Mouse (Mus musculus): ENCODE results near the gene Pax6. TPM values are rescaled to one million over a fixed set of nuclear protein-coding genes. Genes with fewer than 3 reads are reported as not detected.

Pax6 gene
- polyA plus RNA-seq, 1 experiment from 2014 or later = 0.46 TPM

DNA sequence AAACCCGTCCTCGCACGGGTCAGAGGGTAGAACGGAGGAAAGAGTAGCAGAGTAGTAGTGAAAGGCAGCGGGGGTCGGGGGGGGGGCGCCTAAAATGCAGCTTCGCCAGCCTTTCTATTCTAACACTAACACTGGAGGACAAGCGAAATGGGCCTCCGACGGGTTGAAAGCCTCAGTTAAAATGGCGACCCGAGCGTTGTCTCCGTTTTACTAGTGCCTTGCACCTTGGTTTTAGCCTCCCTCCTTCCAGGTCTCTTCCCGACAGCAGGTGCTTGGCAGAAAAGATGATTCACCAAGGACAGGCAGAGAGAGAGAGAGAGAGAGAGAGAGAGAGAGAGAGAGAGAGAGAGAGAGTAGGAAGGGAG lies 3.9 kb downstream of the Pax6 start:
- 2% methylated on average over 15 of the region's 16 CpGs for WGBS
- peak overlapping the region; percentile 25; the same call in 1 of the 2 replicates for H3K4me2 ChIP-seq

DNA sequence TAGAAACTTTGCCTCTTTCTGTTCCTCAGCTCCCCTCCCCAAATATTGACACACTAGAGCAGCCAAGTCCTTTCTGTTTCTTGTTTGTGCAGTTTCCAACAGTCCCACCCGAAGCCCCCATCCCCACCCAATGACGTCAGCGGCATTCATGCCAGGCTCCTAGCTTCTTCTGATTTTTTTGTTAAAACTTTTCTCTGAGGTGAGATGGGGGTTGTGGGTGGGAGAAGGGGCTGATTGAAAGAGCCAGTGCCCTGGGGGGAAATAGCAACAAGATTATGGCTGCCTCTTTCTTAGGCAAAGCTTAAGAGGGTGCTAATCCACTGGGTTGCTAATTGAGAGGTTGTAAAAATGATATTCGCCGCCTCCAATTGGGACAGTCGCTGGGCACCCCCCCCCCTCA lies 4.4 kb downstream of the Pax6 start:
- no peak for ATAC-seq (ENCODE audit: insufficient number of reproducible peaks, low FRiP score)
- Histone ChIP-seq H3K36me3 (no peaks in the 10 kb centered on the region), H3K4me3 (no peak overlapping the region), H3K27me3 (replicated peaks) (peaks cover 93% of the 10 kb centered on the region), H3K9me3 (replicated peaks) (no peaks in the 10 kb centered on the region), H3K27ac (ENCODE audit: poor library complexity, severe bottlenecking) (no peak overlapping the region), H3K4me1 (replicated peaks) (peaks cover 41% of the 10 kb centered on the region), H3K4me2 (no peak overlapping the region), H3K9ac (no peak overlapping the region)
- 3% methylated on average over 6 of the region's 6 CpGs for WGBS

More for the DNA sequence above, 3.9 kb downstream of the Pax6 start:
- Histone ChIP-seq H3K4me1 (replicated peaks) (peaks cover 41% of the 10 kb centered on the region), H3K27ac (ENCODE audit: poor library complexity, severe bottlenecking) (no peak overlapping the region), H3K27me3 (replicated peaks) (peaks cover 93% of the 10 kb centered on the region), H3K9me3 (replicated peaks) (no peaks in the 10 kb centered on the region), H3K4me3 (peak overlapping the region; percentile 7; the same call in 1 of the 2 replicates), H3K9ac (no peak overlapping the region), H3K36me3 (no peaks in the 10 kb centered on the region)
- ATAC-seq (ENCODE audit: insufficient number of reproducible peaks, low FRiP score) = no peak

DNA sequence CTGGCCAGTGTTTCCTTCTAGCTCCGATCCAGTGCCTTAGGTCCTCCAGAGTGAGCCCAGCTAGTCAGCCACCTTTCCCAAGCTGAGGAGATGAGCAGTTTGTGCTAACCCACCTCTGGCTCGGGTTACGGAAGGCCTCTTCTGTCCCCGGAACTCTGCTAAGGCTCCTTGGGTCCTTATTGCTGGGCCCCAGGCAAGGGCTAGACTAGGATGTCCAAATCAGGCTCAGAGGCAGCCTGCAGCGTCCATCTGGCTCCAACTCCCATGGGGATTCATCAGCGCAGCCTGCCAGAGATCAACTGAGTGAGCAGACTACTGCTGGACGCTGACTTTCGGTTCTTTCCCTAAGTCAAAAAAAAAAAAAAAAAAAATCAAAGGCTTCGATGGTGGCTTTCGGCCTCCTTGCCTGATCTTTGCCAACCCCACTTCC lies 4.9 kb downstream of the Pax6 start:
- Histone ChIP-seq H3K4me3 (peak overlapping the region; percentile 17), H3K36me3 (no peaks in the 10 kb centered on the region), H3K27me3 (replicated peaks) (peaks cover 89% of the 10 kb centered on the region), H3K9me3 (replicated peaks) (no peaks in the 10 kb centered on the region), H3K27ac (ENCODE audit: poor library complexity, severe bottlenecking) (no peak overlapping the region), H3K9ac (no peak overlapping the region), H3K4me1 (replicated peaks) (peaks cover 37% of the 10 kb centered on the region), H3K4me2 (peak overlapping the region; percentile 83)
- WGBS = 4% methylated on average over 10 of the region's 10 CpGs
- ATAC-seq (ENCODE audit: insufficient number of reproducible peaks, low FRiP score) = no peak

DNA sequence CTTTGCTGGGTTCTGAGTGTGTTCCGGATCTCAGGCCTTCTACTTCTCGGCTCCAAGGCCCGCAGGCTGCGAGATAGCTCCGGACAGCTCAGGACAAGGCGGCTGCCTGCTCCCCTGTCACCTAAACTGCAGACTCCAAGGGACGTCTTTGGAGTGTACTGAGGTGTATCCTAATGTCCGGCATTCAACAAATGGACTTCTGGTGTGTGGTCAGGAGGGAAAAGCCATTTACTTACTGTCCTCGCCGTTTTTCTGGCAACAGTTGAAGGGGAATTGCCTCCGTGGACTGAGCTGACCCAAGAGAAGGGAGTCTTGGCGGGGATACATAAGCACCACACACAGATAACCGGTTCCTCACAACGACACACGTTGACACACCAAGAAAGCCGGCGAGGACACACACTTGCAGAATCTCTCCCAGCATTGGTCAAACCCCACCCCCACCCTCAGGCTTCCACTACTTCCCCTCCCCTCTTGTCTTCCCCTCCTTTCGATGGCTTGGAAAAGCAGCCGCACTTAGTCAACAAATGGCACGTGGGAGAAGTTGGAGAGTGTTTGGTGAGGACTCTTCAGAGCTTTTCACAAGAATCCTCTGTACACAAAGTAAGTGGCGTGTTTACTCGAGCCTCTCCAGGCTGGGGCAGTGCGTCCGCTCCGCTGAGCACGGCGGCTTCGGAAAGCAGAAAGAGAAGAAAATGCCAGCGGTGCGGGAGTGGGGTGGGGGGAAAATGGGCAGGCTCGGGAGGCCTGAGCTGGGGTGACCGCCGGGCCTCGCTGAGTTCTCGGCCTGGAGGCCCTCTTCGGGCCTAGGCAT lies 5.6 kb downstream of the Pax6 start:
- Histone ChIP-seq H3K9me3 (replicated peaks) (no peaks in the 10 kb centered on the region), H3K27me3 (replicated peaks) (peaks cover 89% of the 10 kb centered on the region), H3K27ac (ENCODE audit: poor library complexity, severe bottlenecking) (no peak overlapping the region), H3K36me3 (no peaks in the 10 kb centered on the region), H3K4me1 (replicated peaks) (peaks cover 32% of the 10 kb centered on the region), H3K4me3 (peak overlapping the region; percentile 49), H3K4me2 (peak overlapping the region; percentile 83), H3K9ac (no peak overlapping the region)
- 0 out of 2 replicates have a peak, but pooled peaks have one; percentile 26 for ATAC-seq (ENCODE audit: insufficient number of reproducible peaks, low FRiP score)
- under 1% methylated on average over 36 of the region's 36 CpGs for WGBS

DNA sequence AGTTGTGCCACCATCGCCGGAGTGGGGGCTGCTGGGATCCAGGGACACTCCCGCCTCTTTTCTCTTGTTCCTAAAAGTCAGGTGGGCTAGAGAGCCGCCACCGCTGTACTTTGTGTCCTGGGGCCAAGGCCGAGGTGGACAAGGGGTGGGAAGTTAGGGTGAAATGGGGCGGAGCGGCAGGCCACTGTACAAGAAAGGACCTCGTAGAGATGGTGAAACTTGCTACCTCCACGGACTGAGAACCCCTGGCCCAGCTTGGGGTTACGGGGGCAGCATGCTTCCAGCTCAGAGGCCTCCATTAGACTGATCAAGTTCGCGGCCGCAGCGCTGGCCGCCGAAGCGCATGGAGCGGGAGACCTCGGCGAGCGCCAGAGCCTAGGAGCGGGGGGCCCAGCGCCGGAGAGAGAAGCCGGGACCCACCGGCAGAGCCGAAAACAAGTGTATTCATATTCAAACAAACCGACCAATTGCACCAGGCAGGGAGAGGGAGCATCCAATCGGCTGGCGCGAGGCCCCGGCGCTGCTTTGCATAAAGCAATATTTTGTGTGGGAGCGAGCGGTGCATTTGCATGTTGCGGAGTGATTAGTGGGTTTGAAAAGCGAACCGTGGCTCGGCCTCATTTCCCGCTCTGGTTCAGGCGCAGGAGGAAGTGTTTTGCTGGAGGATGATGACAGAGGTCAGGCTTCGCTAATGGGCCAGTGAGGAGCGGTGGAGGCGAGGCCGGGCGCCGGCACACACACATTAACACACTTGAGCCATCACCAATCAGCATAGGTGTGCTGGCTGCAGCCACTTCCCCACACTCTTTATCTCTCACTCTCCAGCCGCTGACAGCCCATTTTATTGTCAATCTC lies 6.4 kb downstream of the Pax6 start:
- Histone ChIP-seq H3K4me3 (peak overlapping the region; percentile 49), H3K4me1 (replicated peaks) (peaks cover 32% of the 10 kb centered on the region), H3K9ac (no peak overlapping the region), H3K27ac (ENCODE audit: poor library complexity, severe bottlenecking) (no peak overlapping the region), H3K4me2 (peak overlapping the region; percentile 83), H3K27me3 (replicated peaks) (peaks cover 88% of the 10 kb centered on the region), H3K9me3 (replicated peaks) (no peaks in the 10 kb centered on the region), H3K36me3 (no peaks in the 10 kb centered on the region)
- under 1% methylated on average over 49 of the region's 49 CpGs for WGBS
- ATAC-seq (ENCODE audit: insufficient number of reproducible peaks, low FRiP score) = peak; percentile 70

DNA sequence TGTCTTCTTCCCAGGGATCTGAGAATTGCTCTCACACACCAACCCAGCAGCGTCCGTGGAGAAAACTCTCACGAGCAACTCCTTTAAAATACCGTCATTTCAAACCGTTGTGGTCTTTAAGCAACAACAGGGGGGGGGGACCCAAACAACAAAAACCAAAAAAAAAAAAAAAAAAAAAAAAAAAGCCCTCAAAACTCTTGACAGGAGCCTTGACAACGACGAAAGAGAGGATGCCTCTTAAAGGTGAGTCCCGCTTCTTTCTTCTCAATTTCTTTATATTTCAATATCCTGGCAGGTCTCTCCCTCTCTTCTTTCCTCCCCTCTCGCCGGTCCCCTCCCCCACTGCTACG lies 7.0 kb downstream of the Pax6 start:
- no peaks in the 10 kb centered on the region for H3K9me3 ChIP-seq (replicated peaks)
- no peak overlapping the region for H3K27ac ChIP-seq (ENCODE audit: poor library complexity, severe bottlenecking)
- H3K4me3 ChIP-seq = peak overlapping the region; percentile 49
- H3K4me1 ChIP-seq (replicated peaks) = peaks cover 32% of the 10 kb centered on the region
- H3K27me3 ChIP-seq (replicated peaks) = peaks cover 88% of the 10 kb centered on the region
- H3K9ac ChIP-seq = 0 out of 2 replicates have a peak overlapping the region, but pooled peaks have one; percentile 47
- under 1% methylated on average over 11 of the region's 11 CpGs for WGBS
- no peaks in the 10 kb centered on the region for H3K36me3 ChIP-seq
- no peak for ATAC-seq (ENCODE audit: insufficient number of reproducible peaks, low FRiP score)
- H3K4me2 ChIP-seq = peak overlapping the region; percentile 83

DNA sequence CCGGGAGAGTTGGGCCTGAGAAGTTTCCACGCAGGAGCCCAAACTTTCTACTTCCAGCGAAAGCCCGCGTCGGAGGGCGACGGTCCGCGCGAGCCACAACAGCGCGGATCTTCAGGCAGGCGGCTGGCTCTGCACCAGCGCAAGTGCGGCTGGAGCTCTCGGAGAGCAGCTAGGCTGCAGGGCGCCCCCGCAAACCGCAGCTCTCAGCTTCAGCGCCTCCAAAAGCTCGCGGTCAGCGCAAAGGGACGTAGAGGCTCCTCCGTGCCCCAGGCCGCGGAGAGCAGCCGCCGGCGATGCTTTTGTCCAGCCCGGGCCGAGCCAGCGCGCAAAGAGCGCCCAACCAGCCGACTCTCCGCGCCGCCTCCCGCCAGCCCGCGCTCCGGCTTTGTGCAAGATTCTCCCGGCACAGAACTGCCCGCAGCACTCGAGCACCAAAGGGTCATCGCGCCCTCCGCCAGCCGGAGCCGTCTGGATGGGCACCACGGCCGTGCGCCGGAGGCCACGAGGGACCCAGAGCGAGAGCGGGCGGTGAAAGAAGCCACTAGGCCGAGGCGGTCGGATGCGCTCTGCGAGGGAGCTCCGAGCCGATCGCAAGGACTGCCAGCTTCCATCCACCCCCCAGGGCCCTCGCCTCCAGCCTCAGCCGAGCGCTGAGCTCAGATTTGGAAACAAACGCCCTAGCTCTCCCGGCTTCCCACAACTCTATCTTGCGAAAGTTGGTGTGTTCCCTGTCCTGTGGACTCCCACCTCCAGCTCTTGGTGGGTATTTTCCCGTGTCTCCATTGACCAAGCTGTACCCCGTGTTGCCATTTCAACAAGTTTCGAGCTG lies 7.6 kb downstream of the Pax6 start:
- peaks cover 32% of the 10 kb centered on the region for H3K4me1 ChIP-seq (replicated peaks)
- H3K36me3 ChIP-seq = no peaks in the 10 kb centered on the region
- no peak for ATAC-seq (ENCODE audit: insufficient number of reproducible peaks, low FRiP score)
- no peaks in the 10 kb centered on the region for H3K9me3 ChIP-seq (replicated peaks)
- peak overlapping the region; percentile 49 for H3K4me3 ChIP-seq
- H3K27ac ChIP-seq (ENCODE audit: poor library complexity, severe bottlenecking) = no peak overlapping the region
- under 1% methylated on average over 77 of the region's 77 CpGs for WGBS
- peaks cover 88% of the 10 kb centered on the region for H3K27me3 ChIP-seq (replicated peaks)
- peak overlapping the region; percentile 47 for H3K9ac ChIP-seq
- H3K4me2 ChIP-seq = peak overlapping the region; percentile 83

DNA sequence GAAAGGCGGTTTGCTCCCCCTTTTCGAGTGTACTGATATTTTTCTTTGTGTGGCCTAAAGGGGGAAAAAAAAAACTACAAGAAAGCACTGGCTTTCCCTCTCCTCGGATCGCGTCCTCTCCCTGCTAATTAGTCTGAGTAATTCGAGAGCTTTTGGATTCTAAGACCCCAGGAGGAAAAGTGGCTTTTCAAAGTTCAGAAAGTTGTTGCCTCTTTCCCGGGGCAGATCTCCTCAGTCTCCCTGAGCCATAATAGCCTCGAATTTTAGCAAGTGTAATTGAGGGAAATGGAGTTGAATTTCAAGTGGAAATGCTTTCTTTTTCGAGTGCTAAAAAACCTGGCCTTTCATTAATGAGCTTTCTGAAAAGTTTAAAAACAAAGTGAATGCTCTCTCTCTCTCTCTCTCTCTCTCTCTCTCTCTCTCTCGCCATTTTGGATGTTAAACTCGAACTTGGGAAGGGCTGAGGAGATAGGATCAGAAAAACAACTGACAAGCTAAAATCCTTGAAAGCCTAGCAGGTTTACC lies 8.3 kb downstream of the Pax6 start:
- no peak for ATAC-seq (ENCODE audit: insufficient number of reproducible peaks, low FRiP score)
- H3K36me3 ChIP-seq = no peaks in the 10 kb centered on the region
- peak overlapping the region; percentile 83; the same call in 1 of the 2 replicates for H3K4me2 ChIP-seq
- no peak overlapping the region for H3K9ac ChIP-seq
- H3K9me3 ChIP-seq (replicated peaks) = no peaks in the 10 kb centered on the region
- H3K4me1 ChIP-seq (replicated peaks) = peaks cover 32% of the 10 kb centered on the region
- WGBS = under 1% methylated on average over 11 of the region's 11 CpGs
- no peak overlapping the region for H3K27ac ChIP-seq (ENCODE audit: poor library complexity, severe bottlenecking)
- no peak overlapping the region; the same call in 1 of the 2 replicates for H3K4me3 ChIP-seq
- peaks cover 88% of the 10 kb centered on the region for H3K27me3 ChIP-seq (replicated peaks)

DNA sequence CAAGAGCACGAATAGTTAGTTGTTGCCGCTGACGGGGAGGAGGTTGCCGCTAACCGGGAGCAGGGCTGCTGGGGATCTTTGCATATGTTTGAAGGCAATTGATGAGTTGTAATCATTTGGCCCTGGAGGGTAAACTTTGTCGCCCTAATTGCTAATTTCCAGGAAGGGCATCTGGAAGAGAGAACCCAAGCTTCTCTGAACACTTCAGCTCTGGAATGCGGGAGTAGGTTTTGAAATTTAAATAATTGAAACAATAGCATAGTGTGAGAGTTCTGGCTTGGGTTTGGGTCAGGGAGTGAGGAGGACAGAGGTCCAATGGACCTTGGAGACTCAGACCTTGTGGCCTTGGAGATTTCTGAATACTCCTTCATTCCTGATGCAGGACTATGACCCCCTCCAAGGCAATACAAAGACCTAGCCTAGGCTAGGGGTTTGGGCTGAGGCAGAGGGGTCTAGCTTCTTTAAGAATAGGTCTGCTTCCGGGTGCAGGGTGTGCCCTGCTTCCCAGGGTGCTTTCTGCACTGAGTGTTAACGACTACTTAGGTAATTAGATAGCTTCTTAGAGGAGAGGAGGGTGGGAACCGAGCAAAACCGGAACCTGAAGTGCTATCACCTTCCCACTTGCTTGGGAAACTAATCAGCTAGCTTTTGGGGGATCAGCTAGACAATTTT lies 8.9 kb downstream of the Pax6 start:
- H3K4me1 ChIP-seq (replicated peaks) = peaks cover 28% of the 10 kb centered on the region
- H3K9ac ChIP-seq = no peak overlapping the region
- peaks cover 88% of the 10 kb centered on the region for H3K27me3 ChIP-seq (replicated peaks)
- no peak overlapping the region for H3K4me3 ChIP-seq
- H3K27ac ChIP-seq (ENCODE audit: poor library complexity, severe bottlenecking) = no peak overlapping the region
- no peak overlapping the region for H3K4me2 ChIP-seq
- H3K9me3 ChIP-seq (replicated peaks) = no peaks in the 10 kb centered on the region
- WGBS = 2% methylated on average over 11 of the region's 11 CpGs
- no peak for ATAC-seq (ENCODE audit: insufficient number of reproducible peaks, low FRiP score)
- H3K36me3 ChIP-seq = no peaks in the 10 kb centered on the region

DNA sequence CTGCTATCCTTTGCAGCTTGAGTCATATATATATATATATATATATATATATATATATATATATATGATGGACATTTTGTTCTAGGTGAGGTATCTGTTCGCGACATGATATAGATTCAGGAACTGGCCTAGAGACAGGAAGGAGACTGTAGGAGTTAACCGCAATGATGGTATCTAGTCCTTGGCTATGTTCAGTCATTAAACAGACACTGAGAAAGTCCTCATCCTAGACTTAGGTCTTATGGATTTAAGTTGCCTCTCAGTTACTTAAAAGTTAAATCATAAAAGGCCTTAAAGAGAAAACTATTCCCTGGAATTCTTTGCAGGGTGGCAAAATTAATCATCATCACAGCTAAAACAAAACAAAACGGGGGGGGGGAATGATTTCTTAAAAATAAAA lies 9.6 kb downstream of the Pax6 start:
- Histone ChIP-seq H3K27ac (ENCODE audit: poor library complexity, severe bottlenecking) (no peak overlapping the region), H3K4me2 (no peak overlapping the region), H3K9ac (no peak overlapping the region), H3K27me3 (replicated peaks) (peaks cover 88% of the 10 kb centered on the region), H3K9me3 (replicated peaks) (no peaks in the 10 kb centered on the region), H3K4me1 (replicated peaks) (peaks cover 32% of the 10 kb centered on the region), H3K4me3 (no peak overlapping the region), H3K36me3 (no peaks in the 10 kb centered on the region)
- 5% methylated on average over 4 of the region's 4 CpGs for WGBS
- ATAC-seq (ENCODE audit: insufficient number of reproducible peaks, low FRiP score) = no peak

Data from heart, embryonic 12.5 days (tissue).